Mouse (Mus musculus) kidney, adult 8-10 months (tissue): ENCODE data around the gene Plekhg5.

Experiments
- DNase-seq, 2 experiments: peaks; one replicate each; pipeline ENCODE4 v3.0.0; 2022

Gene Plekhg5

GRCm38 (mm10) chr4:152070494-152071396 is 1.6 kb upstream of the Plekhg5 start:
- DNase-seq = no peak

GRCm38 (mm10) chr4:152072655-152073054 is 357 bp downstream of the Plekhg5 start:
- no peak for DNase-seq

GRCm38 (mm10) chr4:152073715-152074114 is 1.4 kb downstream of the Plekhg5 start:
- DNase-seq = no peak

GRCm38 (mm10) chr4:152074548-152074947 is 2.2 kb downstream of the Plekhg5 start:
- no peak for DNase-seq

- no peak for DNase-seq
Observed at GRCm38 (mm10) chr4:152077191-152077590, 4.9 kb downstream of the Plekhg5 start.

- no peak for DNase-seq
Observed at GRCm38 (mm10) chr4:152078105-152078530, 5.8 kb downstream of the Plekhg5 start.

GRCm38 (mm10) chr4:152079261-152079660 is 7.0 kb downstream of the Plekhg5 start:
- no peak for DNase-seq

GRCm38 (mm10) chr4:152079931-152080330 is 7.6 kb downstream of the Plekhg5 start:
- no peak for DNase-seq

- DNase-seq = no peak
Observed at GRCm38 (mm10) chr4:152083611-152084220, 11.4 kb downstream of the Plekhg5 start.

GRCm38 (mm10) chr4:152084616-152085015 is 12.3 kb downstream of the Plekhg5 start:
- no peak for DNase-seq

- DNase-seq = peak; percentile 61 to 62
Observed at GRCm38 (mm10) chr4:152086505-152087210, 14.4 kb downstream of the Plekhg5 start.

- no peak for DNase-seq
Observed at GRCm38 (mm10) chr4:152087211-152088081, 15.1 kb downstream of the Plekhg5 start.

- peak in 1 of 2 experiments; percentile 49 for DNase-seq
Observed at GRCm38 (mm10) chr4:152088133-152088532, 15.8 kb downstream of the Plekhg5 start.

- DNase-seq = no peak
Observed at GRCm38 (mm10) chr4:152088556-152089120, 16.3 kb downstream of the Plekhg5 start.

- no peak for DNase-seq
Observed at GRCm38 (mm10) chr4:152090191-152090590, 17.9 kb downstream of the Plekhg5 start.

GRCm38 (mm10) chr4:152092751-152093293 is 20.5 kb downstream of the Plekhg5 start:
- DNase-seq = no peak

GRCm38 (mm10) chr4:152094233-152094632 is 21.9 kb downstream of the Plekhg5 start:
- DNase-seq = no peak

GRCm38 (mm10) chr4:152095937-152096910 is 23.9 kb downstream of the Plekhg5 start:
- DNase-seq = peak; percentile 66 to 83

GRCm38 (mm10) chr4:152096927-152097326 is 24.6 kb downstream of the Plekhg5 start:
- no peak for DNase-seq
